Mouse (Mus musculus) lung, adult 2 months (tissue): ENCODE data around the gene Tm9sf3.

ENCODE experiments used
- CTCF ChIP-seq: fragments of 200-500 bp; IDR thresholded peaks from 2 replicates; pipeline ENCODE4 v1.5.1; 2011; ENCODE audit warnings: mild to moderate bottlenecking, low read length, control low read depth; ENCODE audit not compliant: insufficient read depth
- POLR2A ChIP-seq: fragments of 200-500 bp; IDR thresholded peaks from 2 replicates; pipeline ENCODE4 v1.6.1; 2011; ENCODE audit warnings: low read depth, mild to moderate bottlenecking, control low read depth, low read length, borderline replicate concordance; ENCODE audit errors: extremely low read depth

DNA sequence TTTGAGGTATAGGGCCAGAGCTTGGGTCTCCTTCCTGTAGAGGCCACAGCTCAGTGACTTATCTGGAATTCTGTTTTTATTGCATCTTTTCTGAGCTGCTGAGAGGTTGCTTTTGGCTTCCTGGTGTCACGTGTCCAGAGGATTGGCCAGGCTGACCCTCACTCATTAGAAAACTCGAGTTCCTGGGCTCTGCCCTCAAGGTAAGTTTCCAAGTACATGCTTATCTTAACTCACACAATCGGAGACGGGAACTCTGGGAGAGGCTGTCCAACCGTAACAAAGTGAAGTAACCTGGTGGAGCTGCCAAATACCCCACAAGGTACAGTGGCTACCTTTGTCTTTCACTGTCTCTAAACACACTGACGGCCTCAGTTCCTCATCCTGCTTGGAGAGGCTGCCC, 39.6 kb upstream of the Tm9sf3 start:
- TF ChIP-seq POLR2A = no peak
- TF ChIP-seq CTCF = no peak
